Mouse (Mus musculus) liver, embryonic 15.5 days (tissue): ENCODE results near the gene Sik3. TPM values are rescaled to one million over a fixed set of nuclear protein-coding genes. Genes with fewer than 3 reads are reported as not detected.

Source experiments
- ATAC-seq: fragments of 200-750 bp; cut with Nextera tagmentation; 2 replicates; pipeline ENCODE4 v1.8.0; 2017; ENCODE audit warnings: moderate number of reproducible peaks, mild to moderate bottlenecking, moderate library complexity; ENCODE audit not compliant: insufficient read depth
- H3K27ac ChIP-seq: fragments of 300-500 bp; sonication (generic); replicated peaks from 2 replicates; pipeline ENCODE4 v1.5.1; 2015; ENCODE audit warnings: mild to moderate bottlenecking, inconsistent platforms
- H3K27me3 ChIP-seq: fragments of 300-500 bp; sonication (generic); 2 replicates; pipeline ENCODE4 v1.6.1; 2015; ENCODE audit warnings: mild to moderate bottlenecking, inconsistent platforms
- H3K36me3 ChIP-seq: fragments of 300-500 bp; sonication (generic); replicated peaks from 2 replicates; pipeline ENCODE4 v1.6.1; 2015; ENCODE audit warnings: moderate library complexity, mild to moderate bottlenecking, inconsistent platforms
- H3K4me1 ChIP-seq: fragments of 300-500 bp; sonication (generic); replicated peaks from 2 replicates; pipeline ENCODE4 v1.6.1; 2015; ENCODE audit warnings: inconsistent platforms
- H3K4me2 ChIP-seq: fragments of 300-500 bp; sonication (generic); 2 replicates; pipeline ENCODE4 v1.6.1; 2015; ENCODE audit warnings: moderate library complexity, mild to moderate bottlenecking, inconsistent platforms
- H3K4me3 ChIP-seq: fragments of 300-500 bp; sonication (generic); replicated peaks from 2 replicates; pipeline ENCODE4 v1.5.1; 2015; ENCODE audit warnings: mild to moderate bottlenecking, inconsistent platforms
- H3K9ac ChIP-seq: fragments of 300-500 bp; sonication (generic); 2 replicates; pipeline ENCODE4 v1.6.1; 2015; ENCODE audit warnings: moderate library complexity, mild to moderate bottlenecking, inconsistent platforms
- H3K9me3 ChIP-seq: fragments of 300-500 bp; sonication (generic); replicated peaks from 2 replicates; pipeline ENCODE4 v1.6.1; 2016; ENCODE audit warnings: inconsistent platforms
- WGBS: fragments of 180-500 bp; shearing (Covaris S2); methylation state at CpG from one replicate; pipeline ENCODE4 v1.1.7; 2015; ENCODE audit warnings: mixed read lengths; ENCODE audit not compliant: insufficient replicate concordance; 5-methylcytosine and 5-hydroxymethylcytosine counted together
- polyA plus RNA-seq: library from polyadenylated mRNA; unstranded; fragments of >200 nt; fragmentation: Nextera tagmentation; extraction: Ambion mirVana; gene quantifications from 2 replicates; pipeline ENCODE4 v1.2.1, GENCODE M21; 2015

The Sik3 gene
- polyA plus RNA-seq, 1 experiment from 2014 or later = 3.2 TPM

- no peak for ATAC-seq
- H3K27me3 ChIP-seq = no peaks in the 10 kb centered on the region
- no peak overlapping the region for H3K9ac ChIP-seq
- H3K36me3 ChIP-seq = peaks cover 51% of the 10 kb centered on the region
- 78% methylated on average over 13 of the region's 13 CpGs for WGBS
- H3K4me2 ChIP-seq = no peak overlapping the region
- H3K4me1 ChIP-seq = peaks cover 30% of the 10 kb centered on the region
- no peak overlapping the region for H3K4me3 ChIP-seq
- no peaks in the 10 kb centered on the region for H3K9me3 ChIP-seq
- no peak overlapping the region for H3K27ac ChIP-seq
Observed at GRCm38 (mm10) chr9:46208401-46208974, 195.9 kb downstream of the Sik3 start.

- Histone ChIP-seq H3K27ac (no peak overlapping the region), H3K27me3 (no peaks in the 10 kb centered on the region), H3K4me3 (no peak overlapping the region), H3K9ac (no peak overlapping the region), H3K4me2 (no peak overlapping the region), H3K9me3 (no peaks in the 10 kb centered on the region), H3K36me3 (peaks cover 37% of the 10 kb centered on the region), H3K4me1 (peaks cover 47% of the 10 kb centered on the region)
- no peak for ATAC-seq
- WGBS = 84% methylated on average over 12 of the region's 12 CpGs
Observed at GRCm38 (mm10) chr9:46210473-46210872, 197.9 kb downstream of the Sik3 start.

- Histone ChIP-seq H3K27ac (0 out of 2 replicates have a peak overlapping the region, but pooled peaks have one; percentile 79), H3K4me1 (peaks cover 45% of the 10 kb centered on the region), H3K4me3 (no peak overlapping the region), H3K36me3 (peaks cover 25% of the 10 kb centered on the region), H3K4me2 (no peak overlapping the region), H3K9ac (no peak overlapping the region), H3K9me3 (no peaks in the 10 kb centered on the region), H3K27me3 (no peaks in the 10 kb centered on the region)
- no peak for ATAC-seq
- WGBS = 77% methylated on average over 4 of the region's 4 CpGs
Observed at GRCm38 (mm10) chr9:46214276-46214675, 201.7 kb downstream of the Sik3 start.

GRCm38 (mm10) chr9:46214946-46215337 lies 202.3 kb downstream of the Sik3 start:
- Histone ChIP-seq H3K9ac (no peak overlapping the region), H3K36me3 (peaks cover 23% of the 10 kb centered on the region), H3K27me3 (no peaks in the 10 kb centered on the region), H3K4me1 (peaks cover 45% of the 10 kb centered on the region), H3K27ac (peak overlapping the region; percentile 79), H3K4me2 (peak overlapping the region; percentile 41; the same call in 1 of the 2 replicates), H3K9me3 (no peaks in the 10 kb centered on the region), H3K4me3 (no peak overlapping the region)
- no peak for ATAC-seq
- WGBS = 61% methylated on average over 10 of the region's 10 CpGs

GRCm38 (mm10) chr9:46215338-46216322 lies 203.0 kb downstream of the Sik3 start:
- H3K4me3 ChIP-seq = 0 out of 2 replicates have a peak overlapping the region, but pooled peaks have one; percentile 3
- peaks cover 25% of the 10 kb centered on the region for H3K36me3 ChIP-seq
- 15% methylated on average over 11 of the region's 11 CpGs for WGBS
- H3K9ac ChIP-seq = 0 out of 2 replicates have a peak overlapping the region, but pooled peaks have one; percentile 18
- no peaks in the 10 kb centered on the region for H3K27me3 ChIP-seq
- H3K9me3 ChIP-seq = no peaks in the 10 kb centered on the region
- peak; percentile 67 for ATAC-seq
- peak overlapping the region; percentile 79 for H3K27ac ChIP-seq
- peak overlapping the region; percentile 41 for H3K4me2 ChIP-seq
- H3K4me1 ChIP-seq = peaks cover 45% of the 10 kb centered on the region

GRCm38 (mm10) chr9:46216744-46217470 lies 204.3 kb downstream of the Sik3 start:
- no peak overlapping the region; the same call in 1 of the 2 replicates for H3K4me2 ChIP-seq
- peak overlapping the region; percentile 79 for H3K27ac ChIP-seq
- H3K9ac ChIP-seq = no peak overlapping the region
- peaks cover 25% of the 10 kb centered on the region for H3K36me3 ChIP-seq
- no peaks in the 10 kb centered on the region for H3K27me3 ChIP-seq
- H3K9me3 ChIP-seq = no peaks in the 10 kb centered on the region
- peak; percentile 25 for ATAC-seq
- H3K4me1 ChIP-seq = peaks cover 56% of the 10 kb centered on the region
- WGBS = 64% methylated on average over 13 of the region's 13 CpGs
- no peak overlapping the region for H3K4me3 ChIP-seq

- H3K4me1 ChIP-seq = peaks cover 54% of the 10 kb centered on the region
- no peak overlapping the region for H3K4me2 ChIP-seq
- H3K36me3 ChIP-seq = peaks cover 23% of the 10 kb centered on the region; the same call in 1 of the 2 replicates
- no peak for ATAC-seq
- H3K27me3 ChIP-seq = no peaks in the 10 kb centered on the region
- no peaks in the 10 kb centered on the region for H3K9me3 ChIP-seq
- no peak overlapping the region for H3K4me3 ChIP-seq
- 47% methylated on average over 9 of the region's 9 CpGs for WGBS
- H3K27ac ChIP-seq = no peak overlapping the region
- no peak overlapping the region for H3K9ac ChIP-seq
Observed at GRCm38 (mm10) chr9:46218176-46218575, 205.6 kb downstream of the Sik3 start.

GRCm38 (mm10) chr9:46223090-46223489 lies 210.5 kb downstream of the Sik3 start:
- Histone ChIP-seq H3K4me2 (no peak overlapping the region), H3K36me3 (peaks cover 21% of the 10 kb centered on the region; the same call in 1 of the 2 replicates), H3K9me3 (no peaks in the 10 kb centered on the region), H3K4me1 (peaks cover 32% of the 10 kb centered on the region), H3K4me3 (no peak overlapping the region), H3K27me3 (no peaks in the 10 kb centered on the region), H3K27ac (no peak overlapping the region), H3K9ac (no peak overlapping the region)
- ATAC-seq = no peak
- 66% methylated on average over 6 of the region's 6 CpGs for WGBS

- 65% methylated on average over 3 of the region's 3 CpGs for WGBS
- ATAC-seq = no peak
Observed at GRCm38 (mm10) chr9:46224101-46224500, 211.5 kb downstream of the Sik3 start.

GRCm38 (mm10) chr9:46224945-46225660 lies 212.5 kb downstream of the Sik3 start:
- 0 out of 2 replicates have a peak overlapping the region, but pooled peaks have one; percentile 45 for H3K27ac ChIP-seq
- H3K4me3 ChIP-seq = no peak overlapping the region
- 38% methylated on average over 5 of the region's 5 CpGs for WGBS
- H3K9ac ChIP-seq = no peak overlapping the region
- peaks cover 35% of the 10 kb centered on the region for H3K4me1 ChIP-seq
- 0 out of 2 replicates have a peak, but pooled peaks cover 20% of the 10 kb centered on the region for H3K36me3 ChIP-seq
- H3K4me2 ChIP-seq = no peak overlapping the region
- no peaks in the 10 kb centered on the region for H3K27me3 ChIP-seq
- no peaks in the 10 kb centered on the region for H3K9me3 ChIP-seq
- ATAC-seq = no peak

More at GRCm38 (mm10) chr9:46224101-46224500, 211.5 kb downstream of the Sik3 start:
- Histone ChIP-seq H3K4me3 (no peak overlapping the region), H3K4me1 (peaks cover 33% of the 10 kb centered on the region), H3K4me2 (no peak overlapping the region), H3K27ac (peak overlapping the region; percentile 45; the same call in 1 of the 2 replicates), H3K9ac (no peak overlapping the region), H3K27me3 (no peaks in the 10 kb centered on the region), H3K36me3 (peaks cover 21% of the 10 kb centered on the region; the same call in 1 of the 2 replicates), H3K9me3 (no peaks in the 10 kb centered on the region)
